In genomic region chr15:78809739-78810138, GRCm38 (mm10) we compare ENCODE assay signal across 25 mouse cellular contexts. TPM values are rescaled to one million over a fixed set of nuclear protein-coding genes. Genes with fewer than 3 reads are reported as not detected.
DNase-seq lines count a peak whose midpoint lies in the region; ATAC-seq lines count a peak whose summit lies in the region.
"Had no signal": no experiment of that assay in that cellular context is flagged by ENCODE, and none has a peak within 500 bp of the region (broad histone marks: within the 10 kb centered on the region; RNA-seq: fewer than 3 reads in every experiment).

No protein-coding gene starts in this region.

- H3K9ac ChIP-seq in neural tube, embryonic 11.5 days (ENCODE audit: low read length): no peak overlapping the region
- H3K9ac ChIP-seq: embryonic facial prominence, embryonic 13.5 days; hindbrain, embryonic 13.5 days had no signal

- 66% methylated on average over 9 of the region's 9 CpGs for WGBS in neural tube, embryonic 11.5 days

- H3K4me1 ChIP-seq in neural tube, embryonic 11.5 days (ENCODE audit: control insufficient read depth, insufficient read depth, low read length): no peaks in the 10 kb centered on the region
- H3K4me1 ChIP-seq: hindbrain, embryonic 13.5 days had no signal

- no peak overlapping the region for H3K4me2 ChIP-seq in neural tube, embryonic 11.5 days (ENCODE audit: low read depth)
- H3K4me2 ChIP-seq: embryonic facial prominence, embryonic 13.5 days; hindbrain, embryonic 13.5 days had no signal

- intact Hi-C loops in left cerebral cortex, postnatal 10 days (cut with DNase I): no loop called here

- H3K4me3 ChIP-seq in neural tube, embryonic 11.5 days (ENCODE audit: low read depth, low read length): no peak overlapping the region
- H3K4me3 ChIP-seq: embryonic facial prominence, embryonic 13.5 days; heart, embryonic 10.5 days; hindbrain, embryonic 13.5 days had no signal

- DNase-seq in adrenal gland, postnatal 14 days: peak; percentile 24
- DNase-seq in adrenal gland, postnatal 25 days: no peak
- DNase-seq in neural tube, embryonic 11.5 days (ENCODE audit: low spot score): peak; percentile 2
- DNase-seq in neural tube, embryonic 10.5 days (ENCODE audit: extremely low spot score, low spot score): no peak
- no peak for DNase-seq in left cerebral cortex, postnatal 10 days (ENCODE audit: extremely low spot score in 1 of 2, low spot score in 2 of 2)
- DNase-seq: adrenal gland, postnatal 36 days; B cell, adult 2 months; cerebellum, adult 11 months; cerebellum, adult 8-10 months; cerebellum, postnatal 25 days; gastrocnemius, postnatal 36 days; heart, adult 18-20 months; heart, postnatal 10 days; heart, postnatal 4 days had no signal

- no peak overlapping the region for H3K27ac ChIP-seq in neural tube, embryonic 11.5 days (ENCODE audit: low read depth, low read length)
- H3K27ac ChIP-seq: embryonic facial prominence, embryonic 13.5 days; heart, embryonic 10.5 days; hindbrain, embryonic 13.5 days; hindbrain, postnatal 0 days had no signal

- H3K36me3 ChIP-seq in neural tube, embryonic 11.5 days (ENCODE audit: control insufficient read depth, insufficient read depth, low read length): no peaks in the 10 kb centered on the region
- H3K36me3 ChIP-seq: embryonic facial prominence, embryonic 13.5 days; heart, embryonic 10.5 days; hindbrain, embryonic 13.5 days had no signal

- no peaks in the 10 kb centered on the region for H3K27me3 ChIP-seq in neural tube, embryonic 11.5 days (ENCODE audit: control insufficient read depth, insufficient read depth, low read length)
- H3K27me3 ChIP-seq: Patski had no signal

- ATAC-seq in neural tube, embryonic 11.5 days (ENCODE audit: insufficient read depth, low FRiP score, low TSS enrichment): no peak
- ATAC-seq in megakaryocyte progenitor cell, adult 5-6 weeks (replicated peaks; ENCODE audit: poor library complexity): peak; percentile 79
- ATAC-seq in CD4-positive, CD25-positive, alpha-beta regulatory T cell, adult 4 months: no peak
- ATAC-seq: activated CD4-positive, CD25-positive, alpha-beta regulatory T cell, adult 4 months; forebrain, embryonic 14.5 days; hindbrain, postnatal 0 days; Patski had no signal

- no peaks in the 10 kb centered on the region for H3K9me3 ChIP-seq in neural tube, embryonic 11.5 days (ENCODE audit: control insufficient read depth, low read length)
- H3K9me3 ChIP-seq: embryonic facial prominence, embryonic 13.5 days; heart, embryonic 10.5 days; hindbrain, embryonic 13.5 days had no signal

RNA-seq across cellular contexts. Expression of gene Card10, which starts 6.9 kb away (rescaled TPM):
- 10.6 and 12.7 TPM in 2 replicates for total RNA-seq in adrenal gland, postnatal 14 days (2021)
- 6.5 and 7.0 TPM in 2 replicates for total RNA-seq in adrenal gland, postnatal 25 days (2021)
- polyA plus RNA-seq in neural tube, embryonic 11.5 days (2014; fragmentation: Nextera tagmentation; extraction: Ambion mirVana): 3.3 and 3.7 TPM in 2 replicates
- total RNA-seq in megakaryocyte progenitor cell, adult 5-6 weeks (2015): 0.20 and 0.78 TPM in 2 replicates
- total RNA-seq in megakaryocyte progenitor cell, adult 5-6 weeks (2017): 0.12 and 0.14 TPM in 2 replicates
- 1 to 10 TPM; 4.3 to 5.1 TPM for total RNA-seq in left cerebral cortex, postnatal 10 days (2021)
- not detected for polyA plus RNA-seq in CD4-positive, CD25-positive, alpha-beta regulatory T cell, adult 4 months (2017; shearing (Covaris generic))
- polyA plus RNA-seq: activated CD4-positive, CD25-positive, alpha-beta regulatory T cell, adult 4 months had no signal

RNA-seq across cellular contexts. Expression of gene Cdc42ep1, which starts 32.7 kb away (rescaled TPM):
- 44.5 and 45.1 TPM in 2 replicates for total RNA-seq in adrenal gland, postnatal 14 days (2021)
- total RNA-seq in adrenal gland, postnatal 25 days (2021): 38.8 and 43.4 TPM in 2 replicates
- polyA plus RNA-seq in neural tube, embryonic 11.5 days (2014; fragmentation: Nextera tagmentation; extraction: Ambion mirVana): 14.0 and 15.1 TPM in 2 replicates
- not detected in 2 replicates for total RNA-seq in megakaryocyte progenitor cell, adult 5-6 weeks (2015)
- total RNA-seq in megakaryocyte progenitor cell, adult 5-6 weeks (2017): not detected in 2 replicates
- 1 to 10 TPM; 6.2 to 8.4 TPM for total RNA-seq in left cerebral cortex, postnatal 10 days (2021)
- polyA plus RNA-seq in CD4-positive, CD25-positive, alpha-beta regulatory T cell, adult 4 months (2017; shearing (Covaris generic)): not detected
- polyA plus RNA-seq: activated CD4-positive, CD25-positive, alpha-beta regulatory T cell, adult 4 months had no signal

RNA-seq across cellular contexts. Expression of gene Mfng, which starts 36.5 kb away (rescaled TPM):
- total RNA-seq in adrenal gland, postnatal 14 days (2021): 13.1 and 19.8 TPM in 2 replicates
- total RNA-seq in adrenal gland, postnatal 25 days (2021): 11.9 and 14.5 TPM in 2 replicates
- 34.1 and 34.9 TPM in 2 replicates for polyA plus RNA-seq in neural tube, embryonic 11.5 days (2014; fragmentation: Nextera tagmentation; extraction: Ambion mirVana)
- total RNA-seq in megakaryocyte progenitor cell, adult 5-6 weeks (2015): 13.3 and 13.6 TPM in 2 replicates
- 10.0 and 10.5 TPM in 2 replicates for total RNA-seq in megakaryocyte progenitor cell, adult 5-6 weeks (2017)
- total RNA-seq in left cerebral cortex, postnatal 10 days (2021): 1 to 10 TPM; 6.7 to 7.6 TPM
- polyA plus RNA-seq in CD4-positive, CD25-positive, alpha-beta regulatory T cell, adult 4 months (2017; shearing (Covaris generic)): 100 to 1,000 TPM in 1 of 2 experiments, 10 to 100 TPM in 1; 61.3 to 136 TPM
- polyA plus RNA-seq: Patski had no signal

RNA-seq across cellular contexts. Expression of gene Lgals2, which starts 45.6 kb away (rescaled TPM):
- total RNA-seq in adrenal gland, postnatal 14 days (2021): 0.85 TPM in 1 of 2 replicates, not detected in the other
- not detected in 2 replicates for total RNA-seq in adrenal gland, postnatal 25 days (2021)
- polyA plus RNA-seq in neural tube, embryonic 11.5 days (2014; fragmentation: Nextera tagmentation; extraction: Ambion mirVana): not detected in 2 replicates
- not detected in 2 replicates for total RNA-seq in megakaryocyte progenitor cell, adult 5-6 weeks (2015)
- total RNA-seq in megakaryocyte progenitor cell, adult 5-6 weeks (2017): not detected in 2 replicates
- total RNA-seq in left cerebral cortex, postnatal 10 days (2021): not detected
- not detected for polyA plus RNA-seq in CD4-positive, CD25-positive, alpha-beta regulatory T cell, adult 4 months (2017; shearing (Covaris generic))
- total RNA-seq: gastrocnemius, adult 8-10 months; gastrocnemius, postnatal 36 days; heart, adult 18-20 months; heart, postnatal 4 days; hindbrain, postnatal 0 days had no signal
- polyA plus RNA-seq: activated CD4-positive, CD25-positive, alpha-beta regulatory T cell, adult 4 months; embryonic facial prominence, embryonic 13.5 days; forebrain, embryonic 14.5 days; heart, embryonic 14.5 days; hindbrain, embryonic 13.5 days; hindbrain, postnatal 0 days had no signal

Comparison
In these comparisons a context has a peak if more than half of its experiments do, and no peak if none do; other contexts are left out.
1. DNase-seq: peak in adrenal gland, postnatal 14 days (single experiment) and neural tube, embryonic 11.5 days (single experiment); none in adrenal gland, postnatal 25 days (single experiment), neural tube, embryonic 10.5 days (single experiment) and left cerebral cortex, postnatal 10 days (0 of 2).
2. RNA of gene Cdc42ep1, which starts 32.7 kb away (total RNA-seq): 44.5 to 45.1 TPM in adrenal gland, postnatal 14 days, 38.8 to 43.4 TPM in adrenal gland, postnatal 25 days and 6.2 to 8.4 TPM in left cerebral cortex, postnatal 10 days; not detected in megakaryocyte progenitor cell, adult 5-6 weeks; every median in the first group is over 4 times any median in the second.